ENCODE assay signal across 17 mouse cellular contexts in genomic region chr10:79930826-79931186, GRCm38 (mm10). TPM values are rescaled to one million over a fixed set of nuclear protein-coding genes. Genes with fewer than 3 reads are reported as not detected.
DNase-seq lines count a peak whose midpoint lies in the region; ATAC-seq and TF ChIP-seq lines count a peak whose summit lies in the region.
"Had no signal": no experiment of that assay in that cellular context is flagged by ENCODE, and none has a peak within 500 bp of the region (broad histone marks: within the 10 kb centered on the region; RNA-seq: fewer than 3 reads in every experiment).

No protein-coding gene starts in this region.

- H3K9ac ChIP-seq in forebrain, postnatal 0 days, result no peak overlapping the region
- no peak overlapping the region for H3K9ac ChIP-seq in liver, embryonic 12.5 days
- H3K9ac ChIP-seq in hindbrain, embryonic 11.5 days (ENCODE audit: low read depth, low read length), result 0 out of 2 replicates have a peak overlapping the region, but pooled peaks have one; percentile 19
- H3K9ac ChIP-seq in limb, embryonic 12.5 days (replicated peaks), result no peak overlapping the region
- H3K9ac ChIP-seq: heart, embryonic 12.5 days; liver, embryonic 13.5 days had no signal

- H3K4me2 ChIP-seq in forebrain, postnatal 0 days (ENCODE audit: low read depth), result no peak overlapping the region
- 0 out of 2 replicates have a peak overlapping the region, but pooled peaks have one; percentile 96 for H3K4me2 ChIP-seq in liver, embryonic 12.5 days
- H3K4me2 ChIP-seq in hindbrain, embryonic 11.5 days (replicated peaks; ENCODE audit: low read depth, low read length), result no peak overlapping the region; the same call in 1 of the 2 replicates
- 0 out of 2 replicates have a peak overlapping the region, but pooled peaks have one; percentile 17 for H3K4me2 ChIP-seq in limb, embryonic 12.5 days
- H3K4me2 ChIP-seq: liver, embryonic 13.5 days; midbrain, embryonic 13.5 days had no signal

- peak overlapping the region; percentile 41; the same call in 1 of the 2 replicates for H3K27ac ChIP-seq in forebrain, embryonic 10.5 days
- no peak overlapping the region for H3K27ac ChIP-seq in forebrain, postnatal 0 days (ENCODE audit: low read depth, low read length)
- no peak overlapping the region for H3K27ac ChIP-seq in liver, embryonic 12.5 days
- H3K27ac ChIP-seq in hindbrain, embryonic 11.5 days (ENCODE audit: low read depth, low read length), result peak overlapping the region; percentile 42; the same call in 1 of the 2 replicates
- no peak overlapping the region for H3K27ac ChIP-seq in limb, embryonic 12.5 days
- H3K27ac ChIP-seq in layer of hippocampus, adult 2 months, result no peak overlapping the region
- H3K27ac ChIP-seq: left cerebral cortex, adult 2 months; liver, embryonic 13.5 days; midbrain, embryonic 13.5 days had no signal

- no peak for ATAC-seq in forebrain, postnatal 0 days
- no peak for ATAC-seq in liver, embryonic 12.5 days
- ATAC-seq in hindbrain, embryonic 11.5 days (ENCODE audit: low FRiP score), result no peak
- no peak for ATAC-seq in limb, embryonic 12.5 days (ENCODE audit: insufficient number of reproducible peaks, insufficient read depth, low FRiP score, low TSS enrichment, low read depth)
- ATAC-seq: midbrain, embryonic 13.5 days had no signal

- peak overlapping the region; percentile 98; the same call in 1 of the 2 replicates for H3K4me3 ChIP-seq in forebrain, embryonic 10.5 days
- H3K4me3 ChIP-seq in forebrain, postnatal 0 days (ENCODE audit: low read depth, low read length), result no peak overlapping the region
- H3K4me3 ChIP-seq in liver, embryonic 12.5 days, result no peak overlapping the region
- H3K4me3 ChIP-seq in hindbrain, embryonic 11.5 days (ENCODE audit: low read depth, low read length), result no peak overlapping the region
- H3K4me3 ChIP-seq in limb, embryonic 12.5 days (replicated peaks), result 0 out of 2 replicates have a peak overlapping the region, but pooled peaks have one; percentile 2
- H3K4me3 ChIP-seq in layer of hippocampus, adult 2 months, result no peak overlapping the region
- H3K4me3 ChIP-seq: heart, embryonic 12.5 days; left cerebral cortex, adult 2 months; liver, embryonic 13.5 days; midbrain, embryonic 13.5 days had no signal

- 92% methylated on average over 16 of the region's 16 CpGs for WGBS in forebrain, embryonic 10.5 days
- 87% methylated on average over 16 of the region's 16 CpGs for WGBS in forebrain, postnatal 0 days
- WGBS in liver, embryonic 12.5 days (ENCODE audit: insufficient replicate concordance), result 84% methylated on average over 16 of the region's 16 CpGs
- WGBS in hindbrain, embryonic 11.5 days, result 86% methylated on average over 16 of the region's 16 CpGs
- 87% methylated on average over 16 of the region's 16 CpGs for WGBS in limb, embryonic 12.5 days

- no peak for DNase-seq in forebrain, embryonic 10.5 days (ENCODE audit: extremely low spot score, low spot score)
- no peak for DNase-seq in forebrain, postnatal 0 days
- DNase-seq in liver, result no peak
- DNase-seq in hindbrain, embryonic 11.5 days (ENCODE audit: low spot score), result no peak
- DNase-seq in layer of hippocampus, adult 2 months (ENCODE audit: low spot score in 2 of 2), result no peak
- no peak for DNase-seq in lung, postnatal 14 days
- DNase-seq: gastrocnemius, postnatal 36 days; liver, embryonic 13.5 days; lung, postnatal 10 days; thymus, postnatal 36 days had no signal

- H3K9me3 ChIP-seq in forebrain, embryonic 10.5 days, result no peaks in the 10 kb centered on the region
- no peaks in the 10 kb centered on the region for H3K9me3 ChIP-seq in forebrain, postnatal 0 days (ENCODE audit: low read length)
- H3K9me3 ChIP-seq in liver, embryonic 12.5 days (replicated peaks), result no peaks in the 10 kb centered on the region
- no peaks in the 10 kb centered on the region for H3K9me3 ChIP-seq in hindbrain, embryonic 11.5 days (ENCODE audit: control insufficient read depth, low read length)
- H3K9me3 ChIP-seq in limb, embryonic 12.5 days, result no peaks in the 10 kb centered on the region
- H3K9me3 ChIP-seq: heart, embryonic 12.5 days; liver, embryonic 13.5 days; midbrain, embryonic 13.5 days had no signal

- peaks cover 55% of the 10 kb centered on the region for H3K36me3 ChIP-seq in forebrain, embryonic 10.5 days (replicated peaks)
- peaks cover 13% of the 10 kb centered on the region; the same call in 1 of the 2 replicates for H3K36me3 ChIP-seq in forebrain, postnatal 0 days (ENCODE audit: insufficient read depth)
- peaks cover 57% of the 10 kb centered on the region for H3K36me3 ChIP-seq in liver, embryonic 12.5 days
- H3K36me3 ChIP-seq in hindbrain, embryonic 11.5 days (ENCODE audit: control insufficient read depth, insufficient read depth, low read length), result peaks cover 4% of the 10 kb centered on the region; the same call in 1 of the 2 replicates
- H3K36me3 ChIP-seq in limb, embryonic 12.5 days, result peaks cover 55% of the 10 kb centered on the region

- peaks cover 5% of the 10 kb centered on the region; the same call in 1 of the 2 replicates for H3K27me3 ChIP-seq in forebrain, embryonic 10.5 days (ENCODE audit: poor library complexity, severe bottlenecking)
- H3K27me3 ChIP-seq in forebrain, postnatal 0 days (ENCODE audit: insufficient read depth, low read length), result no peaks in the 10 kb centered on the region
- H3K27me3 ChIP-seq in liver, embryonic 12.5 days (replicated peaks), result no peaks in the 10 kb centered on the region
- peaks cover 3% of the 10 kb centered on the region for H3K27me3 ChIP-seq in hindbrain, embryonic 11.5 days (ENCODE audit: control insufficient read depth, insufficient read depth, low read length)
- no peaks in the 10 kb centered on the region for H3K27me3 ChIP-seq in limb, embryonic 12.5 days
- H3K27me3 ChIP-seq: heart, embryonic 12.5 days; liver, embryonic 13.5 days; midbrain, embryonic 13.5 days had no signal

- peaks cover 84% of the 10 kb centered on the region for H3K4me1 ChIP-seq in forebrain, embryonic 10.5 days
- H3K4me1 ChIP-seq in forebrain, postnatal 0 days (ENCODE audit: insufficient read depth), result peaks cover 8% of the 10 kb centered on the region; the same call in 1 of the 2 replicates
- peaks cover 88% of the 10 kb centered on the region for H3K4me1 ChIP-seq in liver, embryonic 12.5 days
- H3K4me1 ChIP-seq in hindbrain, embryonic 11.5 days (replicated peaks; ENCODE audit: control insufficient read depth, insufficient read depth, low read length), result peaks cover 27% of the 10 kb centered on the region
- H3K4me1 ChIP-seq in limb, embryonic 12.5 days (replicated peaks), result peaks cover 80% of the 10 kb centered on the region

- TF ChIP-seq CTCF in forebrain, postnatal 0 days (IDR thresholded peaks at IDR 0.05; ENCODE audit: low read depth), result no peak
- TF ChIP-seq CTCF in layer of hippocampus, adult 2 months (conservative IDR thresholded peaks at IDR 0.05), result no peak

RNA-seq across cellular contexts. Expression of gene Arid3a, which starts 4.0 kb away (rescaled TPM):
- 12.5 and 13.0 TPM in 2 replicates for polyA plus RNA-seq in forebrain, embryonic 10.5 days (2016; fragmentation: Nextera tagmentation; extraction: Ambion mirVana)
- total RNA-seq in forebrain, postnatal 0 days (2014; rRNA removed), result 7.1 and 7.9 TPM in 2 replicates
- 1.0 and 2.1 TPM in 2 replicates for polyA plus RNA-seq in forebrain, postnatal 0 days (2015; fragmentation: Nextera tagmentation; extraction: Ambion mirVana)
- 5.6 and 6.4 TPM in 2 replicates for polyA plus RNA-seq in liver, embryonic 12.5 days (2016; fragmentation: Nextera tagmentation; extraction: Ambion mirVana)
- polyA plus RNA-seq in hindbrain, embryonic 11.5 days (2014; fragmentation: Nextera tagmentation; extraction: Ambion mirVana), result 4.9 and 9.0 TPM in 2 replicates
- polyA plus RNA-seq in limb, embryonic 12.5 days (2016; fragmentation: Nextera tagmentation; extraction: Ambion mirVana), result 8.4 and 8.6 TPM in 2 replicates
- total RNA-seq in layer of hippocampus, adult 2 months (2021), result 1 to 10 TPM; 7.5 to 8.5 TPM

RNA-seq across cellular contexts. Expression of gene R3hdm4, which starts 9.8 kb away (rescaled TPM):
- polyA plus RNA-seq in forebrain, embryonic 10.5 days (2016; fragmentation: Nextera tagmentation; extraction: Ambion mirVana), result 112 and 116 TPM in 2 replicates
- total RNA-seq in forebrain, postnatal 0 days (2014; rRNA removed), result 117 and 129 TPM in 2 replicates
- polyA plus RNA-seq in forebrain, postnatal 0 days (2015; fragmentation: Nextera tagmentation; extraction: Ambion mirVana), result 282 and 333 TPM in 2 replicates
- polyA plus RNA-seq in liver, embryonic 12.5 days (2016; fragmentation: Nextera tagmentation; extraction: Ambion mirVana), result 67.5 and 74.1 TPM in 2 replicates
- 131 and 139 TPM in 2 replicates for polyA plus RNA-seq in hindbrain, embryonic 11.5 days (2014; fragmentation: Nextera tagmentation; extraction: Ambion mirVana)
- 149 and 161 TPM in 2 replicates for polyA plus RNA-seq in limb, embryonic 12.5 days (2016; fragmentation: Nextera tagmentation; extraction: Ambion mirVana)
- total RNA-seq in layer of hippocampus, adult 2 months (2021), result 100 to 1,000 TPM; 365 to 385 TPM

RNA-seq across cellular contexts. Expression of gene Kiss1r, which starts 14.0 kb away (rescaled TPM):
- 0.28 and 0.48 TPM in 2 replicates for polyA plus RNA-seq in forebrain, embryonic 10.5 days (2016; fragmentation: Nextera tagmentation; extraction: Ambion mirVana)
- 4.2 and 5.4 TPM in 2 replicates for total RNA-seq in forebrain, postnatal 0 days (2014; rRNA removed)
- polyA plus RNA-seq in forebrain, postnatal 0 days (2015; fragmentation: Nextera tagmentation; extraction: Ambion mirVana), result 3.4 and 3.6 TPM in 2 replicates
- 0.35 and 0.43 TPM in 2 replicates for polyA plus RNA-seq in liver, embryonic 12.5 days (2016; fragmentation: Nextera tagmentation; extraction: Ambion mirVana)
- 0.26 and 0.36 TPM in 2 replicates for polyA plus RNA-seq in hindbrain, embryonic 11.5 days (2014; fragmentation: Nextera tagmentation; extraction: Ambion mirVana)
- polyA plus RNA-seq in limb, embryonic 12.5 days (2016; fragmentation: Nextera tagmentation; extraction: Ambion mirVana), result 1.1 and 1.2 TPM in 2 replicates
- 1 to 10 TPM; 5.6 to 7.1 TPM for total RNA-seq in layer of hippocampus, adult 2 months (2021)

RNA-seq across cellular contexts. Expression of gene Gm26602, which starts 20.1 kb away (rescaled TPM):
- polyA plus RNA-seq in forebrain, embryonic 10.5 days (2016; fragmentation: Nextera tagmentation; extraction: Ambion mirVana), result 1.9 TPM in 1 of 2 replicates, not detected in the other
- total RNA-seq in forebrain, postnatal 0 days (2014; rRNA removed), result not detected in 2 replicates
- polyA plus RNA-seq in forebrain, postnatal 0 days (2015; fragmentation: Nextera tagmentation; extraction: Ambion mirVana), result 34.4 and 39.2 TPM in 2 replicates
- polyA plus RNA-seq in liver, embryonic 12.5 days (2016; fragmentation: Nextera tagmentation; extraction: Ambion mirVana), result 0.98 and 11.0 TPM in 2 replicates
- 23.6 and 25.3 TPM in 2 replicates for polyA plus RNA-seq in hindbrain, embryonic 11.5 days (2014; fragmentation: Nextera tagmentation; extraction: Ambion mirVana)
- polyA plus RNA-seq in limb, embryonic 12.5 days (2016; fragmentation: Nextera tagmentation; extraction: Ambion mirVana), result 5.5 and 21.1 TPM in 2 replicates
- not detected for total RNA-seq in layer of hippocampus, adult 2 months (2021)
- total RNA-seq: gastrocnemius, postnatal 36 days; hematopoietic stem cell, adult 5-6 weeks; layer of hippocampus, adult 8-10 months; left cerebral cortex, adult 2 months had no signal
- polyA plus RNA-seq: liver, embryonic 13.5 days had no signal

RNA-seq across cellular contexts. Expression of gene Med16, which starts 22.1 kb away (rescaled TPM):
- polyA plus RNA-seq in forebrain, embryonic 10.5 days (2016; fragmentation: Nextera tagmentation; extraction: Ambion mirVana), result 61.8 and 65.7 TPM in 2 replicates
- 47.0 and 60.9 TPM in 2 replicates for total RNA-seq in forebrain, postnatal 0 days (2014; rRNA removed)
- polyA plus RNA-seq in forebrain, postnatal 0 days (2015; fragmentation: Nextera tagmentation; extraction: Ambion mirVana), result 46.1 and 56.0 TPM in 2 replicates
- 26.6 and 27.4 TPM in 2 replicates for polyA plus RNA-seq in liver, embryonic 12.5 days (2016; fragmentation: Nextera tagmentation; extraction: Ambion mirVana)
- 33.7 and 41.8 TPM in 2 replicates for polyA plus RNA-seq in hindbrain, embryonic 11.5 days (2014; fragmentation: Nextera tagmentation; extraction: Ambion mirVana)
- polyA plus RNA-seq in limb, embryonic 12.5 days (2016; fragmentation: Nextera tagmentation; extraction: Ambion mirVana), result 50.8 and 53.7 TPM in 2 replicates
- 10 to 100 TPM; 57.7 to 59.3 TPM for total RNA-seq in layer of hippocampus, adult 2 months (2021)

Comparison
In these comparisons a context has a peak if more than half of its experiments do, and no peak if none do; other contexts are left out.
1. H3K27ac ChIP-seq: peak in forebrain, embryonic 10.5 days (single experiment) and hindbrain, embryonic 11.5 days (single experiment); none in forebrain, postnatal 0 days (single experiment), liver, embryonic 12.5 days (single experiment), limb, embryonic 12.5 days (single experiment) and layer of hippocampus, adult 2 months (single experiment).
2. H3K4me3 ChIP-seq: peak in forebrain, embryonic 10.5 days (single experiment) and limb, embryonic 12.5 days (single experiment); none in forebrain, postnatal 0 days (single experiment), liver, embryonic 12.5 days (single experiment), hindbrain, embryonic 11.5 days (single experiment) and layer of hippocampus, adult 2 months (single experiment).
3. H3K4me2 ChIP-seq: peak in liver, embryonic 12.5 days (single experiment) and limb, embryonic 12.5 days (single experiment); none in forebrain, postnatal 0 days (single experiment) and hindbrain, embryonic 11.5 days (single experiment).